Mouse (Mus musculus) c-Kit-positive CD71-negative TER-119-negative erythroid progenitor cells, embryonic 14.5 days (primary cell): Measurements from ENCODE around the gene Gosr2.
A peak's percentile ranks its signal among the peaks of the same experiment; 100 is the strongest.

Source experiments
- DNase-seq: peaks from one replicate; pipeline ENCODE4 v3.0.0-alpha.2; 2013; ENCODE audit warnings: low read depth

Gene Gosr2

DNA sequence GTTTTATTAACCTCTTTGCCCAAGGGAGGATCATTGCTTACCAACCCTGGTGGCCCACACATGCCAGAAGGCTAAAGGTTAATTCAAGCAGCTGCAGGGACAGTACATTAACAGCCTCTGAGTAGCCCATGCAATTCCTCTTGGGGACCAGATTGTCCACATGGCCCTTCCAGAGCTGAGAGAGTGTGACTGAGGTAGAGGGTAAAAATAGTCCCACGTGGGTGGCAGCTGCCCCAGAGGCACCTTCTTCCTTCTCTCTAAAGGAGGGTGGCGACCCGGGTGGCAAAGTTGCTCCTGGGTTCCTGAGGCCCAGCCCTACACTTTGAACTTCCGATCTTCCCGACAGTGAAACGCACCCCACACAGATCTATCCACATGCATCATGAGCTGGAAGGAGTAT, 51.4 kb downstream of the Gosr2 start:
- no peak for DNase-seq

DNA sequence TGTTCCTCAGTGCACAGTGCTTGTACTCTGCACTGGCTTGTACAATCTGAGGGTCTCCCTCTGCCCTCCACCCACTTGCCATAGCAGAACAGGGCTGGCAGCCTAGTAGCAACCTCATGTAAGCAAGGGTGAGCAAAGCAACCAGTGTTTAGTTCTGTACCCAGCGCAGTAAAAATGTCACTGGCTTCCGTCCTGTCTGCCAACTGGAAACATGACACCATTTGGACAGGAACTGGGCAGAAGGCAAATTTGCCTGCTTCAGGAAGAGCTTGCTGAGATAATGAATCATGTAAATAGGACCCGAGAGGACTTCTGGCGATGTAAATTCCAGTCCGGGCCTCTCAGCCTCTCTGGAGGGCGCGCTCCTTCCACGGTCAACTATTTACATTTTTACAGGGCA, 52.0 kb downstream of the Gosr2 start:
- no peak for DNase-seq

DNA sequence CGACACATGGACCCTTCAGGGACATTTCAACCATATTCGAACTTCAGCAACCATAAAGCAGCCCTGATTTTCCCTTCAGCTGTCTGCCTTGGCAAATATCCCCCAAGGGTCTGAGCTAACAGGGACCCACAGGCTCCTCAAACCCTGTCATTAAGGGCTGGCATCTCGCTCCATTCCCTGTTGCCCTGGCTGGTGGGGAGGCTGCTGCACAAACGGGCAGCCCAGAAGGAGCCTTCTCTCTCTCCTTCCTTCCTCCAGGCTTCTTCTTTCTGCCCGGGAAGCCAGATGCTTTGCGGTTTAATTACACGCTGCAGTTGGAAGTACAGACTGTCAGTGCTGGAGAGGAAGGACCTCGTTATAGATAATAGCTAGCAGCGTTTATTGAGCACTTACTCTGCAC, 54.5 kb downstream of the Gosr2 start:
- no peak for DNase-seq

DNA sequence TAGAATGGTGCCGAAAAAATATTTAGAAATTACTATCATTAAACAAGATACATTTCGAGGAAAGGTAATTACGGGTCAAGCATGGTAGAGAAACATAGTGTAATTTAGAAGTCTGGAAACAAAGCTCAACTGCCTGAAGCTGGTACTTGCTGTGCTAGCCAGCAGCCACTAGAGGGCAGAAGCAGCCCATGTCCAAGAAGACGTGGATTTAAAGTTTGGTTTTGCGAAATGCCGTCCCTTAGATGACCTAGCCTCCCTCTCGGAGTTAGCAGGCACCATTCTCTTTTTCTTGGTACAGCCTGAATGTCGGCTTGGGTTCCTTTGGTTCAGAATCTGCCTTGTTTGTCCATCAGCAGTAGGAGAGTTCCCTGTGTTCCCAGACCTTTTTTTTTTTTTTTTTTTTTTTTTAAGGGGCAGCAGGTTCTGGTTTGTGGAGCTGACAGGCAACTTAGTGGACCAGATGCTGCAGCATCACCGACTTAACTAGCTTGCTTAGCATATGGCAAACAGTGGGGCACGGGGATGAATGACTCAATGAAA, 58.2 kb downstream of the Gosr2 start:
- peak; percentile 41 for DNase-seq

DNA sequence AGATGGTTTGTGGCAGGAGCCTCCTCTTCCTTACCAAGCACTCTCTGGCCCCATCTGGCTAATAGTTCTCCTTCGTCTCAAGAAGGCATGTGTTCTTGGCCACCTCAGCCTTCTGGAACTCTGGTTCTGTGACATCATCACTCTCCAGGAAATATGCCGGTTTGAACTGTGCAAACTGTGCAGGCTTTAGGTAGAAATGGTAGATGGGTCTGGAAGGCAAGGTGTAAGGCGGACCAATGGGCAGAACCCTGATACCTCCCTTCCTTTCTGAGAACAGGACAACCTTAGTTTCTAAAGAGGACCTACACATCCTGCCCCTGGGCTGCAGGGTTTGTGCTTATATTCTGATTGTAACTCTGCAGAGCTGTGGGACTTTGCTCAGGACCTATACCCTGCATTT, 58.9 kb downstream of the Gosr2 start, which contains the start of gene Lyzl6:
TSS of gene Lyzl6 (minus strand) at position 101 of the 400 bp plus-strand sequence.
- no peak for DNase-seq

DNA sequence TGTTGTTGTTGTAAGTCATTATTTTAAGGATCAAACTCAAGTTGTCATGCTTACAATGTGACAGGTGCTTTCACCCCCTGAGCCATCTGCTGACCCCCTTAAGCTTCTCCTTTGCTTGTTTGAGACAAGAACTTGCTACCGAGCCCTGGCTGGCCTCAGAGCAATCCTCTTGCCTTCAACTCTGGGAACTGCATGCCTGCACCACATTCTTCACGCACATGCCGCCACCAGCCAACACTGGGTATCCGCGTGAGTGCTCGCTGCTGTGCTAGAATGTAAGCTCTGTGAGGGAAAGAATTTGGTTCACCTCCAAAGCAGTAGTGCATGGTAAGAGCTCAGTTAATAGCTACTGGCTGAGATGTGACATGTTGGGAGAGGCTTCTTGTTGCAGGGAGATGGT, 61.4 kb downstream of the Gosr2 start:
- DNase-seq: no peak

DNA sequence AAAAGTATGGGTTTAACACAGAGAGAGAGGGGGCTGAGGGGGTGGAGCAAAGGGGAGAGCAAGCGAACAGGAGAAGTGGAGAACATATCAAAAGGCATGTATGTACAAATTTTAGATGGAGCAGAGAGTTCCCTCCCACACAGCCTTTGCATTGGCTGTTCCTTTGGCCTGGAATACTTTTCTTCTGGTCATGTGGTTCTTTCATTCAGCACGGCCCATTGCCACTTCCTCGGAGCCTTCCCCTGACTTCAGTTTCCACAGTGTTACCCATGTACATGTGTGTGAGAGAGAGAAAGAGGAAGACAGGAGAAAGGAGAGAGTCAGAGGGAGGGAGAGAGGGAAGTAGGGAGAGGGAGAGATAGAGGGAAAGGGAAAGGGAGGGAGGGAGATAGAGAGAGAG, 62.2 kb downstream of the Gosr2 start:
- DNase-seq: no peak

DNA sequence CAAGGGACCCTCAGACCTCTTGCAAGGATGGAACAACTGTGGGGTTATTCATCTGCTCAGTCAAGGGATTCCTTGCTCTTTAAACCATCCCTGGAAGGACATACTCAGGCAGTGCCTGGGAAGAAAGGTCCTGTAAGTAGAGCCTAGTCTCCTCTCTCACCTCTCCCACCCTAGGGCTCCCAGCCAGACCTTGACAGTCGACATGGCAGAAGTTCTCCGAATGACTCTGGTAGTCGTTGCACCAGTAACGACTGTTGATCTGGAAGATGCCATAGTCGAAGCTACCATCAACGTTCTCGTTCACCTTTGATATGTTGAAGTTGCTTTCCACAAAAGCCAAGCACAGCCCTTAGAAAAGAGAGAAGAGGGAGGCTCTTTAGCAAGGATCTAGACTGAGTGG, 62.9 kb downstream of the Gosr2 start:
- no peak for DNase-seq

DNA sequence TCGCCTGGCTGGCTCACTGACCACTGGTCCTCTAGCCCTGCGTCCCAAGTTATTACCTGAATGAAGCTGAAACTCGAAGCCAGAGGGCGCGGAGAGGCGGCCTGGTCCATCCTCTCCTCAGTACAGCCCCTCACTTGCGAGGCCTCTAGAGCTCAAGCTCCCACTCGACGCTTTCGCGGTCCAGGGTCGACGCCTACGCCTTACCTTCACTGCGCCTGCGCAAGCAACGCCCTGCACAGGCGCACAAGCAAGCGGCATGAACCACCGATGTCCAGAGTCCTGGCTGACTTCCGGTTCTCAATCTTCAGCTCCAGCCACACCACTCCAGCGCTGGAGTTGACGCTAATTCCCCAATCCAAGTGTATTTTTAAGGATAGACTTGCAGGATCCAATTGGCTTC, 70.2 kb downstream of the Gosr2 start:
- DNase-seq: no peak
